Mouse (Mus musculus): ENCODE data around the gene Pld5. TPM values are rescaled to one million over a fixed set of nuclear protein-coding genes. Genes with fewer than 3 reads are reported as not detected.

The Pld5 gene
- total and polyA plus RNA-seq, 3 experiments = 0.38 to 1.2 (median 1.0) TPM

DNA sequence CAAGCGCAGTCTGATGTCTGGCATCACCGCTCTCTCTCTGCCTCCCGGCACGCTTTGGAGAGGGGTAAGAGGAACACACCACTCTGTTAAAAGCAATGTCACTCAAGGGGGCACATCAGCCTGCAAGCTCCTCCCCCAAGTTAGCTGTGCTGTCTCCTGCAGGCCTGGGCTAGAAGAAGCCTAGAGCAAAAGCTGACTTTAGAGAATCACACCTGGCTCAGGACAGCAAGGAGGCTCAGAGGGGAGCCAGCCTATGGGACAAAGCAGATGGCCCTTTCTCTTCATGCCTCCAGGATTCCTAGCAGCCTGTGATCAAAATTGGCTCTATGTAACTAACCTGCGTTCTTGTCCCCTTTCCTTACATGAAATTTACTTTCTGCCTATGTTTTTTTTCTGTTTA, 107.3 kb downstream of the Pld5 start:
- DNase-seq = no peak

DNA sequence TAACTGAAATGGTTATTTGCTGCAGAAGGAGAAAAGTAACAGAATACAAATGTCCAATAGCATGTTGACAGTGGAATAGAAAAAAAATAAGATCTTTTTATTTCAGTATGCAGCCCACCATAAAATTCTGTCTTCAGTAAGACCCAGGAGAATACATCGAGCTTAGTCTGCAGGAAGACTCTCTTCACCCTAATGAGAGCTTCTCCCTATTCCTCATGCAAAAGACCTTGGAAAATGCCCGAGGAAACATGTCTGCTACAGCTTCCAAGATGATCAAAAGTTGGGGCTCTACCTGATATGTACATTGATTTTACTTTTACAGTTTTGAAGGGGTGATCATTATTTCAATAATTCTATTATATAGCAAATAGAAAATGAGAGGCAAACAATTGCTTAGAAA, 108.0 kb downstream of the Pld5 start:
- no peak for DNase-seq

DNA sequence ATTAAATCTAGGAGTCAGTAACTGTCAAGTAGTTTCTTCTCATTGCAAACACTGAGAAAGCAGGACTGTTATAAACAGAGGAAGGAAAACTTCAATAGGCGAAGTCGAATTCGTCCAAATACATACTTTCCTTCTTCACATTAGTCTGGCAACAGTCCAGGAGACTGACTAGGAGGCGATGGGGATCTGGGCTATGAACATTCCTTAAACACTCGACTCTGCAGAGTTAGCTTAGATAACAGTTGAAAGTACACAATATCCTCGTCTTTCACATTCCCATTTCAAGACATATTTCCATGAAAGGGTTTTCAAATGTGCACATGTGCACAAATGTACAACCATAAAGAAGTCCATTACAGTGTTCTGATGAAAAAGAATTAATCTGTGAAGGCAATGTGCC, 129.8 kb downstream of the Pld5 start:
- no peak for DNase-seq

DNA sequence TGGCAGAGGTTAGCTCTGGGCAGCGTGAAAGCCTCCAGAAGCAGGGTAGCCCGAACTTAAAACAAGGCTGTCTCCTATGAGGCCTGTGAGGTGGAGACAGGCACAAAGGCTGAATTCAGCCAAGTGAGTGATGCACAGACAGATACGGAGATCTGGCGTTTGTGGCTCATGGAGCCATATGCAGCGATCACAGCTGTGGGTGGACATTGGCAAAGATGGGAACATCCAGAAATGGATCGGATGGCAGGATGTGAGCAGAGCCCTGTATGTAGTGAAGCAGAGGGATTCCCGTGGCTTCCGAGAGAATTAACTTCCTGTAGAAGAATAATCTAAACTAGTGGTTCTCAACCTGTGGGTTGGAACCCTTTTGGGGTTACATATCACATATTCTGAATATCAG, 140.7 kb downstream of the Pld5 start:
- no peak for DNase-seq

DNA sequence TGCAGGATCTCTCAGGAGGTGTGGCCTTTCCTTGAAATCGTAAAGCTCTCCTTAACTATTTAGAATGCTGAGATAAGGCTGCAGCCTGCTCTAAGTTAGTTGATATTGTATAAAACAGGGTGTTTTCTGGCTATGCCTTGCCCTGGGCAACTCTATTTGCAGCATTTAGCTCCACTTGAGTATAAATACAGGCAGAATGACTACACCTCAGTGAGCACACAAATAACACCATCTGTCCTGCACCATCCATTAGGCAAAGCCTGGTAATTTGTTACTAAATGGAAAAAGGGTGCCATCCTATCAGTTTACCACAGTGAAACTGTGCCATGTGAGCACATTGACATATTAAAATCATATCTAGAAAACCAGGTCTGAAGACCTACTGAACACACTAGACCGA, 149.3 kb downstream of the Pld5 start:
- no peak for DNase-seq

DNA sequence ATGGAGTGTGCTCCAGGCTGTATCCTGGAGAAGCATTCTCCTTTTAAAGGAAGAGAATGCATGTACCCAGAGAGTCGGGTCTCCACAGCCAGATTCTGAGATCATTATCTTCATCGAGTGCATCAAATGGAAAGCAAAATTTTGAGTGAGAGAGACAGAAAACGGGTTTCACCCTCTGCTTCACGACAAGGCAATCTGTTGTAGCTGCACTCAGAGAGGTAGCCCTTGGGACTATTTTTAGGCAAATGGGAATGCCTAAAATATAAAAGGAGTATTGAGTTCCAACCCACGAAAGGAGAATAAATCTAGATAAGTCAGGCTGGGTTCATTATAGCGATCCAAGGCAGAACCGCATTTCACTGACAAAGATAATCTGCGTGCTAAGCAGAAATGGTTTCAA, 150.7 kb downstream of the Pld5 start:
- no peak for DNase-seq

DNA sequence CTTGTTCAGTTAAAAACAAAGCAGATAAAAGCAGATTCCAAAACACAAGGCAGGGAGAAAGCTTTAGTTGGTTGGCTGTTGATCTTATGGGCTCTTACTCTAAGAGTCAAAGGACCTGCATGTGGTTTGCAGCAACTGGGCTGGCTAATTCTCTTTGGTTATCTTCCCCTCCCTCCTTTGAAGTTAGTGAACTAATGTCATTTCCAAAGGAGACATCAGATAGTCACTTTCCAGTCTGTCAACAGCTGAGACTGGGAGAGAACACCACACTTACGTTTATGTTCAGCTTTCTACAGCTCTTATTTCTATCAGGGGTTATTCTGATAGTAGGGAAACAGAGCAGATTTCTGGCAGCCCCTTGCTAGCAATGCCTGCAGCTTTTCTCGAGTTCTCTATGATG, 151.3 kb downstream of the Pld5 start:
- DNase-seq = no peak

DNA sequence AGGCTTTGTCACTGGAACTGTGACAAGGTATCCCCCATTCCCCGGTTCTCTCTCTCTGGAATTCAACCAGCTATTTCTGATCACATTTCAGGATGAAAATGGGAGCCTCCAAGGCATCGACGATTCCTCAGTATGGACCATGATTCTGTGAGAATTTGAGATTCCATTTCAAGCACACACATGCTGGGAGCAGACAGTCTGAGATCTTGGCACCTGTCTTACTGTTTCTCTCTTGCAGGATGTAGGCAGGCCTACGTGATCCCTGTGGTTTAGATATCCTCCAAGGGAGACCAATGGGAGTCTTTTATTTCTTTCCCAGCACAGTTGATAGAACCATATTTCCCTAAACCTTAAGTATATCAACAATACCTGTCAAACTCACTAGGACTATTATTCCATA, 159.5 kb downstream of the Pld5 start:
- DNase-seq = no peak

DNA sequence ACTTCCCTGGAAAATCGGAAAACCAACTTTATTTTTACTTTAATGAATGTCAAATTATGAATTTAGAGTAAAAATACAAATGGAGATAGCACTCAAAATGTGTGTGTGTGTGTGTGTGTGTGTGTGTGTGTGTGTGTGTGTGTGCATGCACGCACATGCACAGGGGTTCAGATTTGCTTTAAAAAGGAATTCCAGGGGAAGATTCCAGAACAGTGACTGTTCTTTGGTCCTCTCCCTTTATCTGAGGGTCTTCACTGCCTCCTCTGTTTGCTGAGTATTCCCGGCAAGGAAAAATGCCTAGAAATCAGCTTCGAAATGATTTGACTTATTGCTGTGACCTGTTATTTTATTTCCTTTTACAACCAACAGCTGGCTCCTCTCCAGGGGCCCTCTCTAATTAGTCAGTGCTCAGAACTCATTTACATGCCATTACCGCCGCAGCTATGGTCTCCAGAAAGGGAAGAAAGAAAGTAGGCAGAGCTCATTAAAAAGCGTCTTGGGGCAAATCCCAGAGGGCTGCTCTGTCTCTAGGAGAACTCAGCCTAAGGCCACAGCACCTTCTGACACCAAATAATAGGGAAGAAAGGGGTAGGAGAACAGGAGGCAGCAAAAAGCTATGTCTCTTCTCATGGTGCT, 176.3 kb downstream of the Pld5 start:
- no peak for DNase-seq

DNA sequence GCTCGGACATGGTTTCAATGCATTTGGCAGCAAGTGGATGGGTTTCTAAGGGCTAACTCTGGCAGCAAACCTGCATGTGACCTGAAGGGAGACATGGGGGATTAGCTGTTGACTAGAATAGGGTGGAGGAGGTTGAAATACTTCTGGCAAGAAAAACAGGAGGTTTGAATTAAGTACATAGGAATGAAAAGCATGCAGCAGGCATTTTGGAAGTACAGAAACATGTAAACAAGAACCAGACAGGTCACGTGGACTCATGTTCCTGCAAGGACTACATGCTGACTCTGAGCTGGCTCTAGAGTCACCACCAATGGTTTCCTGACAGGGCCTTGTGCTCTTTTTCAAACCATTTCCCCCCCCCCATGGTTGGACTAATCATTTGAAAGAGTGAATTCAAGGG, 183.0 kb downstream of the Pld5 start:
- DNase-seq = no peak

DNA sequence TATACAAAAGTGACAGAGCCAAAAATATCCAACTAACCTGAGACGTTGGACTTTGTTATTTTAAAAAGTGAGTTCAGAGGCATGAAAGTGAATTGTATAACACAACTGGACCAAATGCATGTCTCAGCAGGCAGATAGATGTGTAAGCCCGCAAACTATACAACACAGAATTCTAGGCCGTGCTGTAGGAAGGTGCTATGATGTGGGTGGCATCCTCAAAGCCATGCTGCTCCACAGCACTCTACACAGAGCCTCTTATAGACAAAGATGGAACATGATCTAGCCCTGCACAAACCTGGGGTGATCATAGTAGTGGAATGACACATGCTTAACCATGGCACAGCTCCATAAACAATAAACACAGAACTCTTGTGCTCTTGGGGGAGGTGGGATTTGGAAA, 185.7 kb downstream of the Pld5 start:
- no peak for DNase-seq

DNA sequence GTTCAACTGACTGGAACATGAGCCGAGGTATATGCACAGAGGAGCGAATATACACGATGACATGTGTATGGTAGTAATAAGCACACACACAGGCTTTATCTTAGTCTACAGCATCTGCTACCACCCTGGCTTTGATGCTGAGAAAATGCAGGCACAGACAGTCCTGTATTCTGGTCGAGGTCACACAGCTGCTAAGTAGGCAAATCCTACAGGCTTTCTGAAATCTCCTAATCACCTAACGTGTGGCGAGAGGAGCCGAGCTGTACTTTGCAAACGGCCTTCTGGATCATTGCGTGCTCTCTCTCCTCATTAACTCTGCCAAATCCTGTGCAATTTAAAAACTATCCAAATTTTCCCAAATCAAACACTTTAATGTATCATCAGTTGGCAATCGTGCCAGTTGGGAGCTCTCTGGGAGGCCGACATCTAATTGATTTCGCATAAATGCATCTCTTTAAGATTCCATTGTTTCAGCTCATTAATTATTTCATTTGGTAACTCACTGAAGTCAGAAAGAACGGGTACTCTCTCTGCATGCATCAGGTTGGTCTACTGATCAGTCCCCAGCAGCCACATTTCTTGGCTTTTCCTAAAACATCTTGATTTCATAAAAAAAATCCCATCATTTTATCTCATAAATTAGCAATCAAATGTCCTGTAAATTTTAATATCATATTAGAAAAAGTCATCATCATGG, 189.0 kb downstream of the Pld5 start:
- no peak for DNase-seq

DNA sequence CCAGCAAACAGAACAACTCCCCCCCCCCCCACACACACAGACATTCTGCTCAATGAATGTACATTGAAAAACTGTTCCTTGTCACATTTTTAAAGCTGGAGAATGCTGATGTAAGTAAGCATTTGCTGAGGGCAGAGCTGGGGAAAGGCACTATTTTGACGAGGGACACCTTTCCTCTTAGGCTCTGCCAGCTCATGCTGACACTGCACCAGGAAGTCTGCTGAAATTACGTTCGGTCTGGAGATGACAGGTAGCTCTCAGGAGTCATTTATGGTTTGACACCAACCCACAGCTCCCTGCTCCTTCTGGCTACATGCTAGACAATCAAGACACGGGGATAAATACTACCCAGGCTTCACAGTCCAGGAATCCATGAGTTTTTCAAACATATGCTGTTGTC, 192.8 kb downstream of the Pld5 start:
- no peak for DNase-seq

DNA sequence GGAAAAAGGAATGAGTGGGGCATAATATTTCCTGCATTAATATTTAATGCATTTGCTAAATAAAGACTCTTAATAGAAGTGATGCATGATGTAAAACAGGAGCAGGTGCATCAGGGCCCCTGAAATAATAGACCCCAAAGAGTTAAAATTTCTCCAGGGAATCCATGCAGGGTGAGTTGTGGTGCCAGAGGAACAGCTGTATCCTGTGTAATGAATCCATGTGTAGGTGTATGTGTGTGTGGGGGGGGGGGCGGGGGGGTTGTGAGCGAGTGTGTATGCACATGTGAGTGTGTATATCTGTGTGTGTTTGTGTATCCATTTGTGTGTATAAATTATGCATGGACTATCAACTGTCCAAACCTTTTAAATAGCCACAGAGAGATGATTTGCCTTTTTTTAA, 194.1 kb downstream of the Pld5 start:
- no peak for DNase-seq

DNA sequence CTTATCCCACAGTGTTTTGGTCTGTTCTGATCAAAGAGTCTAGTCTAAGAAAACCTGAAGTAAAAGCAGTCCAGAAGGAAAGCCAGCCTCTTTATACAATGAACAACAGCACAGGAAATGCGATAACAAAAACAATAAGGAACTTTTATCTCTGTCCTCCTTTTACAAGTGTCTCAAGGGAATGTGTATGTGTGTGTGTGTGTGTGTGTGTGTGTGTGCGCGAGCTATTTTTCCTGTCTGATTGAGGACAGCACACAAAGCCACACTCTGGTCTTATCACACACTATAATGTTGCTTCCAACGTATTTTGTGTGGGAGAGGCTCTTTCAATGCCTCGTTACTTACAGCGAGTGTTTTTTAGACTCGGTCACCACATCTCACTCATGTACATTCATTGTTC, 196.7 kb downstream of the Pld5 start:
- DNase-seq = no peak

DNA sequence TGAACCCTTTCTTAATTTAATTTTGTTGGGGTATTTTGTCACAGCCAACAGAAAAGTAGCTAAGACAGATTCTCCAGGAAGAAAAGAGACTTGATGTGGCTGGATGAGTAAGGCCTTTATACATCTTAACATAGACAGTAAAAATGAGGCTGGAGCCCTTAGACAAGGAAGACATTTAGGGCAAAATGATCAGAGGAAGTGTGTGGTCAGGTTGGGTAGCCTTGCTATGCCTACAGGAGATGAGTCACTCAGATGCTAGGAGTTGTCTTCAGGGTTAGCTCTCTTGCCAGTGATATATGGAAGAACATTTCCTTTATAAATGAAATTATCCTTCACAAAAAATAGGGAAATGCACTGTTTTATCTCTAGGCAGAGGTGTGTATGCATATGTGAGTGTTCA, 198.3 kb downstream of the Pld5 start:
- no peak for DNase-seq

DNA sequence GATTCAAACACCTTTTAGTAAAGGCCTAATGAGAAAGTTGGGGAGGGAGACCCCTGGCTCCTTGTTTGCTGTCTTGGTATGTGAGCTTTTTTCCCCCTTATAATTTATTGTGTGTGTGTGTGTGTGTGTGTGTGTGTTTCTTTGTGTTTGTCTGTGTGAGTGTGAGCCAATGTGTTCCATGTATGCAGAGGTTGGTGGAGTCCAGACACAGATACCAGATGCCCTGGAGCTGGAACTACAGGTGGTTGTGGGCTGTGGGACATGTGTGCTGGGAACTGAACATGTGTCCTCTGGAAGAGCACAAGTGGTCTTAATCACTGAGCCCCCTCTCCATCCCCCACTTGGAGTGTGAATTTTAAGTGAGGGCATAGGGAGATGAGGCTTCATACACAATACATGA, 199.3 kb downstream of the Pld5 start:
- no peak for DNase-seq

DNA sequence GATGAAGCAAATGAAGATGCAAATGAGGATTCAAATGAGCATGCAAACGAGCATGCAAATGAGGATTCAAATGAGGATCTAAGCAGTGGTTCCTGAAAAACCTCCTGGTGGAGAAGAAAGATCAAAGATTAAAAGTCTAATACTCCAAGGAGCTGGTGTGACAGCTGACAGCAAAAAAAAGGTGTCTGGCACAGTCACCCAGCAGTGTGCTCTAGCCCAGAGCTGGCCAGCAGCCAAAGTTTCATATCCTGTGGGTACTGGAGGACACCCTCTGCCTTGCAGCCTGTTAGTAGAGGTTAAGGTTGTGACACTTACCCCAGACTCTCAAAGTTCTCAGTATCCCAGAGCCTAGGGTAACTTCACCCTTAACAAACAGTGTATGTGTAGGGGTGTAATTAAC, 199.7 kb downstream of the Pld5 start:
- peak; percentile 67 for DNase-seq

DNA sequence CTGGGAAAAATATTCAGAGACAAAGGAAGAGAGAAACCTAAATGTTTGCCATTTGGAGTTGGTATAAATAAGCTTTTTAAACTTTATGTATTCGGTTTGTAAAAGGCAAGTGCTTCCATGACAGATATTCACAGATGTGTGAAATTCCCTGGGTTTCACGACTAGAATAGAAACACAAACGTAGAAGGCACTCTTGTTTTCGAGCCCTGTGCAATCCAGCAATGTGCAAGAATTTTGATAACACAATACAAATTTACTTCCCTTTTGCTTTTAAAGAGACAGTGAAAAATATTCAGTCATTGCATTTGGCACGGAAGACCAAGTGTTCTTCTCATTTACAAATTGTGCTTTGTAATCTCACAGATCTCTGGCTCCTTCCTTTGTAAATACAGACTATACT, 200.6 kb downstream of the Pld5 start:
- DNase-seq = no peak

DNA sequence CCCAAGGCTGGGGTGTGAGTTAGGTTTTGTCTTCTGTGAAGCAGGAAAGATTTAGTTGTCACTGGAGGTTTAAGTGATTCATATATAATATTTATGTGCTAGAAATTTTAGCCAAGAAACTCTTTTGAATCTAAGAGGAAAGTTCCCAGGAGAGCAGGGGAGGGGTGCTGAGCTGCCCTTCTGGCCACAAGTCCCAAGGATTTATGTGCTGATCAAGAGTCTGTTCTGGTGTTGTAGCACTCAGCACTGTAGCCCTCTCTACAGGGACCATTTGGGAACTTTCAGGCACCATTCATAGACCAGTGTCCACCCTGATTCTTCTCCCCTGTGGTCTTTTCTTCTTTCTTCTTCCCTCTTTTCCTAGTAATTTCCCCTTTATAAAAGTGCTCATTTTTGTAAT, 209.8 kb downstream of the Pld5 start:
- no peak for DNase-seq

DNA sequence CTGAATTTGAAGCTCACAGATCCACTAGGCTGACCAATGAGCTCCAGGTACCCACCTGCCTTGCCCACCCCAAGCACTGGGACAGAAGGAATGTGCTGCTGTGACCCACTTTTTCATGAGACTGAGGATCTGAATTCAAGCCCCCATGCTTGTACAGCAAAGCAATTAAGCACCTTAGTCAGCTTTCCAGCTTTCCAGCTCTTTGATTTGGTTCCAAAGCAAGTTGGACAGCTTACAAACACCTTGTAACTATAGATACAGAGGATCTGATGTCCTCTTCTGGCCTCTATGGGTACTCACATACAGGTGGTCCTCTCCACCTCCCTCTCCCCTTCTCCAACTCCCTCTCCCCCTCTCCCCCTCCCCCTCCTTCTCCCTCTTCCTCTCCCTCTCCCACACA, 210.6 kb downstream of the Pld5 start:
- no peak for DNase-seq

DNA sequence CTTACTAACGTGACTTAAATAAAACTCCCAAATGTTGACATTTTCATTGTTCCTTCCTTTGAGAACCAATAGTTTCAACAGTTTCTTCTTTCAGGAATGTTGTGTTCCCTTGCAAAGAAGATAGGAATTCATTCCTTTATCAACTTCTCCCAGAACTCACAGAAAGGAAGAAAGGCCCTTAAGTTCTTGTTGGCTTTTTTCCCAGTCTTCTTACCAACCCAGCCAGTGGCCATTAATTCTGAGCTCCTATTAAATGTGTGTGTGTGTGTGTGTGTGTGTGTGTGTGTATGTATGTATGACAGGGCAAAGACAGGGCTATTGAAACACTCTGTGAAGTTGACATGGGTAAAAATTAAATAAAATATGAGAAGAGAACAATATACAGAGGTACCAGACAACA, 221.5 kb downstream of the Pld5 start:
- no peak for DNase-seq

DNA sequence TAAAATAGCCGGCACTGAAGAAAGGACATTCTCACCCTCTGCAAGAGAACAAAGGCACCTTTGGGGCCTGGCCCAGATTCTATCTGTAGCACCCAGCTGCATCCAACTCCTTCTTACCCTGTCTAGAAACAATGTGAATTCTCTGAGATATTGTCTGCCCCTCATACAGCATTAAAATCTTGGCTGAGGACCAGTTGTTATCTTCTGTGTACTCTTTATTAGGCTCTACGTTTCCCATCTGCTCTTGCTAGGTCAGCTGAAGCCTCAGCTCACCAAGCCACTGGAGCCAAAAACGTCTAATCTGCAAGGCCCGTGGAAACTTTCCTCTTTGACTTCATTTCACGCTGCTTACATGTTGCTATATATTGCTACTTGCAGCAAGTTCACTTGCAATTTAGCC, 228.1 kb downstream of the Pld5 start:
- DNase-seq = no peak

DNA sequence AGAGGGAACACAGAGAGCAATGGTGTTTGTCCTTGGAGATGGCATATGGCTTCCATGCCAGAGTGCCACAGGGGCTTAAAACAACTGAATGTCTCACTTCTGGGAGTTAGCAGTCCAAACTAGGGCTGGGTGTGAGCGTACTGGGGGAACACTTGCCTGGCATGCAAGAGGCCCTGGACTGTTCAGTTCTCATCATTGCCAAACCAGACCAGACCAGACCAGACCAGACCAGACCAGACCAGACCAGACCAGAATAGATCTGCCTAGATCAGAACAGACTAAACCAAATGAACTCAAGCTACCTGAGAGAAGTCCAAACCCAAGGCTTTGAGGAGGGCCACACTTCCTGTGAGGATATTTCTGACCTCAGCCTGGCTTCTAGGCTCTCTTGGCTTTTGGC, 228.7 kb downstream of the Pld5 start:
- no peak for DNase-seq

DNA sequence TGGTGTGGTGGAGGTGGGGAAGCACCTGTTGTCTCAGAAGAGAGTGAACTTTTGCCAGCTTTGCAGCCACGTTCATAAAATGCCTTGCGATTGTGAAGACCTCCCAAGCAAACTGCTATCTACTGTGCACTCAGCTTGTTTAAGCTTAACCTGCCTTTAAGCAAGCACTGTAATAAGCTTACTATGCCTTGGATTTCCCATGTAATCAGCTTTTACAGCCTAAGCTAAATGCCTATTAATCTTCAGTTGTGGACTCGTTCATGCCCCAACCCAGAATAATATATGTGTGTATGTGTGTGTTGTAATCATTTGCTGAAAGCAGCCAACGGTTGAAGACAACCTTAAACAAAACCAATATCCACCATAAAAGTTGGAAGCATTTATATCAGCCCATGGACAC, 232.1 kb downstream of the Pld5 start:
- DNase-seq = no peak
